Mouse (Mus musculus) hindbrain, postnatal 0 days (tissue): ENCODE measurements around the gene Zbtb40. TPM values are rescaled to one million over a fixed set of nuclear protein-coding genes. Genes with fewer than 3 reads are reported as not detected.

ENCODE experiments used
- ATAC-seq: fragments of 200-750 bp; cut with Nextera tagmentation; 2 replicates; pipeline ENCODE4 v1.8.0; 2017; ENCODE audit warnings: mild to moderate bottlenecking, moderate TSS enrichment, moderate library complexity
- DNase-seq: peaks from one replicate; pipeline ENCODE4 v3.0.0-alpha.2; 2015; ENCODE audit warnings: low spot score
- H3K27ac ChIP-seq: fragments of 300-500 bp; sonication (generic); 2 replicates; pipeline ENCODE4 v1.5.1; 2014; ENCODE audit warnings: mild to moderate bottlenecking
- H3K27me3 ChIP-seq: fragments of 300-500 bp; sonication (generic); 2 replicates; pipeline ENCODE4 v1.6.1; 2014; ENCODE audit warnings: low read length, mixed read lengths; ENCODE audit not compliant: insufficient read depth
- H3K36me3 ChIP-seq: fragments of 300-500 bp; sonication (generic); 2 replicates; pipeline ENCODE4 v1.6.1; 2014; ENCODE audit warnings: low read length, mixed read lengths; ENCODE audit not compliant: insufficient read depth
- H3K4me1 ChIP-seq: fragments of 300-500 bp; sonication (generic); 2 replicates; pipeline ENCODE4 v1.6.1; 2014; ENCODE audit warnings: antibody characterized with exemption, low read length, mixed read lengths; ENCODE audit not compliant: insufficient read depth
- H3K4me2 ChIP-seq: fragments of 300-500 bp; sonication (generic); 2 replicates; pipeline ENCODE4 v1.6.1; 2014; ENCODE audit warnings: low read depth, mild to moderate bottlenecking, low read length, moderate library complexity, mixed read lengths
- H3K4me3 ChIP-seq: fragments of 300-500 bp; sonication (generic); 2 replicates; pipeline ENCODE4 v1.5.1; 2014; ENCODE audit warnings: low read length
- H3K9ac ChIP-seq: fragments of 300-500 bp; sonication (generic); replicated peaks from 2 replicates; pipeline ENCODE4 v1.6.1; 2014; ENCODE audit warnings: mild to moderate bottlenecking, low read length, moderate library complexity, mixed read lengths
- H3K9me3 ChIP-seq: fragments of 300-500 bp; sonication (generic); 2 replicates; pipeline ENCODE4 v1.6.1; 2016; ENCODE audit warnings: low read length, mixed read lengths
- CTCF ChIP-seq: IDR thresholded peaks from 2 replicates; pipeline ENCODE4 v1.5.1; 2016; ENCODE audit warnings: antibody characterized with exemption, control low read depth, low read depth
- WGBS: fragments of 180-500 bp; shearing (Covaris S2); extraction: QIAGEN DNeasy Blood & Tissue Kit; methylation state at CpG from one replicate; pipeline ENCODE4 v1.1.7; 2014; 5-methylcytosine and 5-hydroxymethylcytosine counted together
- polyA plus RNA-seq: library from polyadenylated mRNA; unstranded; fragments of >200 nt; fragmentation: Nextera tagmentation; extraction: Ambion mirVana; gene quantifications from 2 replicates; pipeline ENCODE4 v1.2.1, GENCODE M21; 2015
- total RNA-seq: library from RNA; depleted of rRNA; stranded (reverse); fragments of >200 nt; gene quantifications from 2 replicates; pipeline ENCODE4 v1.2.3, GENCODE M21; 2014

Zbtb40 gene
- total and polyA plus RNA-seq, 2 experiments from 2014 or later = 1.6 to 9.1 TPM

- no peak overlapping the region; the same call in 1 of the 2 replicates for H3K9ac ChIP-seq
- peak overlapping the region; percentile 32; the same call in 1 of the 2 replicates for H3K27ac ChIP-seq
- no peak for TF ChIP-seq CTCF
- 0 out of 2 replicates have a peak, but pooled peaks cover 4% of the 10 kb centered on the region for H3K36me3 ChIP-seq
- no peak overlapping the region for H3K4me3 ChIP-seq
- H3K27me3 ChIP-seq = no peaks in the 10 kb centered on the region
- WGBS = 45% methylated on average over 9 of the region's 9 CpGs
- no peaks in the 10 kb centered on the region for H3K4me1 ChIP-seq
- H3K4me2 ChIP-seq = no peak overlapping the region
- no peaks in the 10 kb centered on the region for H3K9me3 ChIP-seq
- ATAC-seq (peak; percentile 11; the same call in 1 of the 2 replicates), DNase-seq (peak; percentile 19)
These were observed 66.5 kb downstream of the Zbtb40 start for GRCm38 (mm10) chr4:136981993-136982695.

- no peak overlapping the region for H3K4me2 ChIP-seq
- peak overlapping the region; percentile 32 for H3K27ac ChIP-seq
- ATAC-seq = peak; percentile 79
- peak; percentile 90 for DNase-seq
- no peak overlapping the region for H3K4me3 ChIP-seq
- no peaks in the 10 kb centered on the region for H3K27me3 ChIP-seq
- H3K36me3 ChIP-seq = no peaks in the 10 kb centered on the region
- peak; percentile 87 for TF ChIP-seq CTCF
- no peaks in the 10 kb centered on the region for H3K9me3 ChIP-seq
- no peak overlapping the region for H3K9ac ChIP-seq
- H3K4me1 ChIP-seq = no peaks in the 10 kb centered on the region
- 4% methylated on average over 12 of the region's 12 CpGs for WGBS
These were observed 67.3 kb downstream of the Zbtb40 start for GRCm38 (mm10) chr4:136981347-136981746.

GRCm38 (mm10) chr4:136980921-136981320, 67.7 kb downstream of the Zbtb40 start:
- 49% methylated on average over 4 of the region's 4 CpGs for WGBS
- Histone ChIP-seq H3K4me1 (no peaks in the 10 kb centered on the region), H3K9me3 (no peaks in the 10 kb centered on the region), H3K9ac (no peak overlapping the region), H3K4me2 (no peak overlapping the region), H3K4me3 (no peak overlapping the region), H3K36me3 (no peaks in the 10 kb centered on the region), H3K27ac (no peak overlapping the region), H3K27me3 (no peaks in the 10 kb centered on the region)
- ATAC-seq (no peak), DNase-seq (no peak)
- no peak for TF ChIP-seq CTCF

DNA sequence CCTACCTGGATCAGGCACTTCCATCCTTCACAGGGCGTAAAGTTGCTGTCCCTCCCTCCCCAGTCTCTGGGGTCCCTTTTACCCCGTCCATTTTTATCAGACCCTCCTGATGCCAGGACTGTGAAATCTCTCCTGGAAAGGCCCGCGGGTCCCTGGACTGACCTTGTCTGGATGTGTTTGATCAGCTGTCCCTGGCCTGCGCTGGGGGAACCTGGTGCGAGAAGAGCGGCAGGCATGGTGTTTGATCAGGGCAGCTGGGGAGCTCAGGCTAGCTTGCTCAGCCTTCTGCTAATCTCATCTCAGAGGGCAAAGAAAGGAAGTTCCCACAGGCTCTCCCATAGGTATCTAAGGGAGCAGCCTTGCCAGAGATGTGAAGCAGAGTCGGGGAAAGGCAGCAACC, 71.4 kb downstream of the Zbtb40 start:
- 74% methylated on average over 8 of the region's 8 CpGs for WGBS

GRCm38 (mm10) chr4:136970939-136971338, 77.7 kb downstream of the Zbtb40 start:
- H3K27me3 ChIP-seq = 0 out of 2 replicates have a peak, but pooled peaks cover 3% of the 10 kb centered on the region
- DNase-seq = peak; percentile 46

More for the DNA sequence above, 71.4 kb downstream of the Zbtb40 start:
- Histone ChIP-seq H3K9me3 (no peaks in the 10 kb centered on the region), H3K36me3 (no peaks in the 10 kb centered on the region), H3K4me3 (no peak overlapping the region), H3K27me3 (no peaks in the 10 kb centered on the region), H3K9ac (no peak overlapping the region), H3K27ac (no peak overlapping the region), H3K4me1 (peaks cover 3% of the 10 kb centered on the region; the same call in 1 of the 2 replicates), H3K4me2 (no peak overlapping the region)
- no peak for TF ChIP-seq CTCF
- no peak for ATAC-seq
- no peak for DNase-seq

DNA sequence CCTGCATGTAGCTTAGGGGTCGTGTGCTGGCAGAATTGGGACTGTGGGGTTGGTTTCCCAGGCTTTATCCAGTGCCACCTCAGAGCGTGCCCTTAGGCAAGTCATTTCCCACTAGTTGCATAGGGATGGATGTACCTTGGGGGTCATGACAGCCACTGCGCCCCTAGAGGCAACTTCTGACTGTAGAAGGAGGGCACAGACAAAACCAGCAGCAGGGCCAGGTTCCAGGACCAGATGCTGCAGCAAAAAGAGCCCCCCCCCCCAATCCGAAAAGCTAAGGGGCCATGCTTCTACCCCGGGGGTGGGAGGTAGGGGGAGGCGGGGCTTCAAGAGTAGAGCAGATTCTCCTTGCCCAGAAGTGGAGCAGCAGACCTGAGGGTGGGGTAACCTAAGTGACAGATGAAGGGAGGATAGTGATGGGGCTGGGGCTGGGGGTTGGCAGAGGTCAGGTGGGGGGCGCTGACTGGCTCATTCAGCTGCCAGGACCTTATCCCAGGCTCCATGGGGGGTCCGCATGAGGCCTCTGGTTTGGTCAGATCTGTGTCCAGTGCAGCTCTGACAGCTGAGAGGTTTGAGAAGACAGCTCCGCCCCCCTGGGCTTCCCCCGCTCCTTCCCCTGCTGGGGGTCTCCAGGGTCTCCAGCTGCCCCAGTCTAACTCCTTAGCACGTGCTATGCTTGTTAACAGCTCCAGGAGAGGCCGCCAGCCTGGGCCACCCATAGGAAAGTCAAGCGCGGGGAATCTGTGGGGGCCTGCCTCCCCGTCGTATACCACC, 78.9 kb downstream of the Zbtb40 start:
- Histone ChIP-seq H3K9ac (no peak overlapping the region), H3K27ac (no peak overlapping the region)

More at GRCm38 (mm10) chr4:136970939-136971338, 77.7 kb downstream of the Zbtb40 start:
- no peak for ATAC-seq
- WGBS = 7% methylated on average over 6 of the region's 6 CpGs
- TF ChIP-seq CTCF = peak; percentile 80
- H3K4me3 ChIP-seq = no peak overlapping the region
- H3K27ac ChIP-seq = no peak overlapping the region
- H3K4me2 ChIP-seq = no peak overlapping the region
- H3K36me3 ChIP-seq = no peaks in the 10 kb centered on the region
- H3K4me1 ChIP-seq = peaks cover 3% of the 10 kb centered on the region
- H3K9ac ChIP-seq = no peak overlapping the region
- no peaks in the 10 kb centered on the region for H3K9me3 ChIP-seq

More for the DNA sequence above, 78.9 kb downstream of the Zbtb40 start:
- Histone ChIP-seq H3K4me1 (peaks cover 10% of the 10 kb centered on the region), H3K4me2 (no peak overlapping the region), H3K9me3 (no peaks in the 10 kb centered on the region), H3K36me3 (no peaks in the 10 kb centered on the region), H3K27me3 (0 out of 2 replicates have a peak, but pooled peaks cover 3% of the 10 kb centered on the region), H3K4me3 (no peak overlapping the region)
- DNase-seq (no peak), ATAC-seq (no peak)
- 30% methylated on average over 16 of the region's 16 CpGs for WGBS
- TF ChIP-seq CTCF = peak; percentile 43
